Mouse (Mus musculus) fibroblast of lung, adult 2 months (primary cell): Measurements from ENCODE around the gene Spcs2.
A peak's percentile ranks its signal among the peaks of the same experiment; 100 is the strongest.

ENCODE experiments used
- DNase-seq: peaks from one replicate; pipeline ENCODE4 v3.0.0-alpha.2; 2011; ENCODE audit warnings: low read depth

Spcs2 gene

GRCm38 (mm10) chr7:99864241-99865028 is 1.2 kb upstream of the Spcs2 start:
- DNase-seq, result peak; percentile 54

- DNase-seq, result peak; percentile 98
Measured at GRCm38 (mm10) chr7:99858813-99859585, 4.3 kb downstream of the Spcs2 start, which contains the start of gene Xrra1. Xrra1 (plus strand) TSS chr7:99859116.

- DNase-seq, result no peak
Measured at GRCm38 (mm10) chr7:99858175-99858812, 5.0 kb downstream of the Spcs2 start.

GRCm38 (mm10) chr7:99856266-99856861 is 6.9 kb downstream of the Spcs2 start:
- DNase-seq, result no peak

- no peak for DNase-seq
Measured at GRCm38 (mm10) chr7:99854311-99854710, 9.0 kb downstream of the Spcs2 start.

- DNase-seq, result no peak
Measured at GRCm38 (mm10) chr7:99853350-99853749, 9.9 kb downstream of the Spcs2 start.

GRCm38 (mm10) chr7:99851618-99852017 is 11.6 kb downstream of the Spcs2 start:
- DNase-seq, result no peak

- DNase-seq, result no peak
Measured at GRCm38 (mm10) chr7:99851121-99851520, 12.1 kb downstream of the Spcs2 start.

GRCm38 (mm10) chr7:99850534-99850933 is 12.7 kb downstream of the Spcs2 start:
- DNase-seq, result no peak

- no peak for DNase-seq
Measured at GRCm38 (mm10) chr7:99845533-99846236, 17.6 kb downstream of the Spcs2 start.

GRCm38 (mm10) chr7:99838241-99838640 is 25.0 kb downstream of the Spcs2 start:
- DNase-seq, result no peak

GRCm38 (mm10) chr7:99837358-99838071 is 25.7 kb downstream of the Spcs2 start:
- no peak for DNase-seq

- no peak for DNase-seq
Measured at GRCm38 (mm10) chr7:99836781-99837180, 26.5 kb downstream of the Spcs2 start.

- no peak for DNase-seq
Measured at GRCm38 (mm10) chr7:99834314-99834853, 28.9 kb downstream of the Spcs2 start.

- DNase-seq, result no peak
Measured at GRCm38 (mm10) chr7:99833846-99834222, 29.4 kb downstream of the Spcs2 start.

- no peak for DNase-seq
Measured at GRCm38 (mm10) chr7:99833115-99833845, 30.0 kb downstream of the Spcs2 start.

- DNase-seq, result peak; percentile 87
Measured at GRCm38 (mm10) chr7:99828083-99828570, 35.1 kb downstream of the Spcs2 start, which contains the start of gene Neu3. Neu3 (minus strand) TSS chr7:99828417.

- DNase-seq, result no peak
Measured at GRCm38 (mm10) chr7:99826096-99826495, 37.2 kb downstream of the Spcs2 start.

GRCm38 (mm10) chr7:99825511-99825910 is 37.8 kb downstream of the Spcs2 start:
- no peak for DNase-seq
